Mouse (Mus musculus): ENCODE data around the gene Pilrb2.
A peak's percentile ranks its signal among the peaks of the same experiment; 100 is the strongest.
"Not testable (repeated sequence)": the region's sequence is repeated elsewhere in the genome, so short reads cannot be mapped to it uniquely, and the experiment has no call there.

The Pilrb2 gene

DNA sequence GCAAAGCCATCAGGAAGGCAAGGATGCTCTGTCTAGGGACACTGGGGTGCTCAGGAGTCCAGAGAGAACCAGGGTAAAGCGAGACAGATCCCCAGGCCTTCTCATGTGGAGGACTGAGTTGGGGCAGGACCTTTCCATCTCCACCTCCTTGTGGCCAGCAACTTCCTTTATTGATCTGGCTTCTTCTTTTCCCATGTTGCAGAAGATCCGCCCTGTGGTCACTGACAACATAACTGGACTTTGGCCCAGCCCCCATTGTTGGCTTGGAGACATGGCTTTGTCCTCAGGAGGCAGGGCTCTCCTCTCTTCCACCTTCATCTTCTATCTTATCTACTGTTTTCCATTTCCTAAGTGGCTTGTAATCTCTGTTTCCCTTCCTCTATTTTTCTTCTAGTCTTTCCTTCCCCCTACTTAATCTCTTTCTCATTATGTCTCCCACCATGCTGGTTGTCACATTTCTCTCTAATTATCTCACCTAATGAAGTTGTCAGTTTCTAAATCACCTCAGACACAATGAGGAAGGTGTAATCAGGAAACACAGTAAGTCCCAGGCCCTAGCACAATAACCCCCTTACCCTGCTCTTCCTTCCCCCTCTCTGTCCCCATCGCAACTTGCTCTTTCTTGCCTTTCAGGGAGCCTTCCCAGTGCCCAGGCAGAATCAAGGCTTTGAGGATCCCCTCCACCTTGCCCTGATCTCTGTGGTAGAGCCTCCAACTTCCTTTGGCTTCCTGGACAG, at the start of gene Pilrb2:
Gene Pilrb2, minus strand, starts transcription at position 172 of the 737 bp plus-strand sequence.
- not testable (repeated sequence) for DNase-seq

DNA sequence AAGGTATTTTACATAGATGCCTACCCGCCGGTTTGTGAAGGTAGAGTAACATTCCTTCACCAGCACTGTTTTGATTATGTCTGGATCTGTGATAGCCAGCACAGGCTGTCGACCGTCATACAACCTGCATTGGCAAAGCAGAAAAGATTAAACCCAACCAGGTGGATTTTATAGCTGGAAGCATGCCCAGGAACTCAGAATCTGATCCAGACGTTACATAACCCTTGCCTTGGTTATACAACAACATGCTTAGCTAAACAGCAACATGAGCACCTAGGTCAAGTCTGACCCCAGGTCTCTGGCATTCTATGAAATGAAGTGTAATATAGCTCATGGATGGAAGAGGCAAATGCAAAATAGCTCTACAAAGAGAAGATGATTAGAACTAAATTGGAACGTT, 43.9 kb upstream of the Pilrb2 start:
- no peak for DNase-seq

DNA sequence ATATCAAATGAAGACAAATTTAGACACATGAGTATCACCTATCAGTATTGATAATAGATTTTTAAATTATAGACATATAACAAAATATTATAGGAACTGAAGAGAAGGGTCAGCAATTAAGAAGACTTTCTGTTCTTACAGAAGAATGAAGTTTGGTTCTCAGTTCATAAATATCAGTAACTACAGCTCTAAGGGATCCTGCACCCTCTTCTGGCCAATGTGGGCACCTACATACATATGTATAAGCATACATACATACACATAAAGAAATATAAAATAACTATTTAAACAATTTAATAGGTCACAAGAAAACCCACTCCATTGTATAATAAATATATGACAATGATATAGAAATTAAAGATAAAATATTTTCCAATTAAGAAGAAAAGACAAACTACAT, 42.9 kb upstream of the Pilrb2 start:
- DNase-seq, result no peak

DNA sequence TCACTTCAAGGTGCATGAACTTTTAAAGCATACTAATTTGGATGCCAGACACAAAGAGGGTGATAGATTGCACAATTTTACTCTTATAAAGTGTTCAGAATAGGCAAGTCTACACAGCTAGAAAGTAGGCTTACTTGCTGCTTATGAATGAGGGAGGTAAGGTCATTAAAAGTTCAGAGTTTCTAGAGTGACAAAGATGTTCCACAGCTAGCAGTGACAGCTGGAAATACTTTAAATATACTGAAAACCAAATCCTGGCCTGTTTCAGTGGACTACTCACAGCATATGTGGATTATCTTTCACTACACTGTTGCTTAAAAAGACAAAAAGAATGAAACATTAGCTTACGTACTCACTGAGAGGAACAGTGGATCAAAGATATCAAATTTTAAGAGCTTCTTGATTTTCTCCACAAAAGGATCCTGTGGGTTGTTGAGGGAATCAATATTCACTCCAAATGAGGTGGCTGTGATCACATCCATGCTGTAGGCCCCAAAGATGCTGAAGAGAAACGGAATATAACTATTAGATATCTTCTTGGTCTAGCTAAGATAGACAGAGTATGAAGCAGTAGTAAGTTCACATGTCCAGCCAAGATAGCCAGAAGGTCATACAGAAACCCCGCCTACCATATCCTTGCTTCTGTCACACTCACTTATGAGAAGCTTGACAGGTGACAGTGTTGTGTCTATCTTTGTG, 38.1 kb upstream of the Pilrb2 start:
- DNase-seq, result no peak

DNA sequence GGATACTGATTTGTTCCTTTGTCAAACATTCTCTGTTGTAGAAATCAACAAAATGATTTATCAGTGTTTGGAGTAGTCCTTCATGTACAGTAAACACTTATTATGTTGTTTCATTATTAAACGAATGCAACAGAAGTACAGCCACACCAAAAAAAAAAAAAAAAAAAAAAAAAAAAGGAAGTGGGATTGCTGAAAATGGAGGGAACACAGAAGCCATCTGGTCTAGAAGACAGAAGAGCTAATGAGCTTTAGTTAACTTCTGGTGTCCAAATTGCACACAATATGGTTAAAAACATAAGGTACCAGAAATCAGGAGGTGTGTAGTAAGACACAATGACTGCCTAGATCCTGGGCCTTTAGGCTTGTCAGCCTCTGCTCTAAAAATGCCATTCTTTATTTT, 26.2 kb upstream of the Pilrb2 start:
- no peak for DNase-seq

DNA sequence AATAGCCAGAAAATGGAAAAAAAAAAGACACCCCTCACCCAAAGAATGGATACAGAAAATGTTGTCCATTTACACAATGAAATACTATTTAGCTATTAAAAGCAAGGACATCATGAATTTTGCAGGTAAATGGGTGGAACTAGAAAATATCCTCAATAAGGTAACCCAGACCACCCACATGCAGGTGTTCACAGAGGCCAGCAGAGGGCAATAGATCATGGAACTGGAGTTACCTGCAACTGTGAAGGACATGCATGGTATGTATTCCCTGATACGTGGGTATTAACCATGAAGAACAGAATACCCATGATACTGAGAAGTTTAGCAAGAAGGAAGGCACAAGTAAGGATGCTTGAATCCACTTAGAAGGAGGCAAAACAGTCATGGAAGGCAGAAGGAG, 21.3 kb upstream of the Pilrb2 start:
- no peak for DNase-seq

DNA sequence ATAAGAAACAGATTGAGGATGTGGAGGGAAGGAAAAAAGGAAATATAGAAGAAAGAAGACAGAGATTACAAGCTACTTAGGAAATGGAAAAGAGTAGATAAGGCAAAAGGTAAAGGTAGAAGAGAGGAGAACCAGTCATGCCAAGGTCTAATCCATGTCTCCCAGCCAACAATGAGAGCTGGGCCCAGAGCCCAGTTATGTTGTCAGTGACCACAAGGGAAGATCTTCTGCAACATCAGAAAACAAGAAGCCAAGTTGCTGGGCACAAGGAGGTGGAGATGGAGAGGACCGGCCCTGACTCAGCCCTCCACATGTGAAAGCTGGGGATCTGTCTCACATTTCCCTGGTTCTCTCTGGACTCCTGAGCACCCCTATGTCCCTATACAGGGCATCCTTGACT, 16.1 kb upstream of the Pilrb2 start:
- DNase-seq, result no peak

DNA sequence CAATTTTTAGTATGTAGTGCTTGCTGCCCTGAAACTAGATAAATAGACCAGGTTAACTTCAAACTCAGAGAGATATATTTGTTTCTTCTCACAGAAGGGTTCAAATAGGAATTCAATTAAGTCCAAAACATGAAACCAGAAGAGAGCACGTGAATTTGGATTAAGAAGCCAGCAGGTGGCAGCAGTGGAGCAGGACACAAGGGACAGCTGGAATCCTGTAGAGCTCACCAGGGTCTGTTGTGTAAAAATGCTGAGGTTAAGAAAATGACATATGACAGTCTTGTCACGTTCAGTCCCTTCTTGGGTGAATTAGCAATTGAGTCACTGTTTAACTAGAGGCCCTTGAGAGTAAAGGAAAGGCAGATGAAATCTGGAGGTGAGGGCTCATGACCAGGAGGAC, 14.3 kb upstream of the Pilrb2 start:
- peak; percentile 45 for DNase-seq

DNA sequence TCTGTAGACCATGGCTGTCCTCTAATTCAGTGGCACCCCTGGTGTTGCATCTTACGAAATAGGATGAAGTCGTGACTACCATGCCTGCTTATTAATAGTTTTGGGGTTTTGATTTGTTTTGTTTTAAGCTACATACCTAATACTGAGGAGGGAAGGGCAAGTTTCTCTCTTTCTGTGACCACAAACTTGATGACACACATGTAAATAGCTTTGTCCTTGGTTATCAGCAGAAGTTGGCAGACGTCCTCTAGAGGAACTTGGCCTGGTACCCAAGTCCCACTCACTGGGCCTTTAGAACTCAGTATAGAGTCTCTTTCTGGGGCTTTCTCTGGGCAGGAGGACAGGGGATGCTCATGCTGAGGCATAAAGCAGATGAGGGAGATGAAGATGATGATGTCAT, 11.7 kb upstream of the Pilrb2 start:
- DNase-seq, result no peak

DNA sequence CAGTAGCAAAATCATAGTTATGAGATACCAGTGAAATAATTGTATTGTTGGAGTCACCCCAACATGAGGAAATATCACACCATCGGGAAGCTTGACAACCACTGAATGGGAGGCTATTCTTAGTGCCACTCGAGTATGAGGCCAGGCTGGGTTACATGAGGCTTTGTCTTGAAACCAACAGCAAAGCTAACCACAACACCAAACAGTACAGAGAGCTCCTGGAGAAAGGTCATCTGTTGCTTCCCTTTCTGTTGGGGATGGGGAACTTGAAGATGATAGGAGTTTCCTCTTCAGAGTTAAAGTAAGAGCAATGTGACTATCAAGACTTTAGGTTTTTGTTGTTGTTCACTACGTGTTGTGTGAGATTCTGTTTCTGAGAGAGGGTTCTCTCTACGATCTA, 11.3 kb upstream of the Pilrb2 start:
- DNase-seq, result no peak

DNA sequence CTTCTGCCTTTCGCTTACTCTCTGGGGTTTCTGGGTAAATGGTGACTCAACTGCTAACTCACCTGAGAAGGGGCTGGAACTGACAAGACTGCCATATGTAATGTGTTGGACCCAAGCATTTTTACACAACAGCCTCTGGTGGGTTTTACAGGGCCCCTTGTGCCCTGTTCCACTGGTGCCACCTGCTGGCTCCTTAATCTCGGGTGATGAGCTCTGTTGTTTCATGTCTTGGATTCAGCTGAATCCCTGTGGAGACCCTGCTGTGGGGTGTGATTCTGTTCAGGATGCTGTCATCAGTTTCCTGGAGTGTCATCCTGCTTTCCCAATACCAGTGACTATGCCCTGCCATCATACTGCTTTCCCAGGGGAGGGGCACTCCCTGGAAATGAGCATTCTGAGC, 6.2 kb upstream of the Pilrb2 start:
- DNase-seq, result no peak

DNA sequence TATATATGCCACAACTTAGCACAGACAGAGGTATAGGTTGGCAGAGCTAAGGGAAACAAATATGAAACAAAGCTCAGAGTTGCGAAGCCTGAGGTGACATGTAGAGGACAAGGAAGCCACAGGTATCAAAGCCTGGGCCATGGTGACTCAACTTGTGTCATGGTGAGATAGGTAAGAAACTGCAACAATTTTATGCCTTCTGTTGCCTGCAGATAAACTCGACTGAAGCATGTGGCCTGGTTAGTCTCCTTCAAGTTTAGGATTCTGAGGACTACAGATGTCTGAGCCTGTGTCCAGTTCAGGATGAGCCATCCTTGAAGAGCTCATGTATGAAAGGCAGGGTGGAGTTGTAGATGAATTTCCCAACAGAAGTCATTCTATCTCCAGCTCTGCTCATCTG, 3.4 kb upstream of the Pilrb2 start:
- no peak for DNase-seq

DNA sequence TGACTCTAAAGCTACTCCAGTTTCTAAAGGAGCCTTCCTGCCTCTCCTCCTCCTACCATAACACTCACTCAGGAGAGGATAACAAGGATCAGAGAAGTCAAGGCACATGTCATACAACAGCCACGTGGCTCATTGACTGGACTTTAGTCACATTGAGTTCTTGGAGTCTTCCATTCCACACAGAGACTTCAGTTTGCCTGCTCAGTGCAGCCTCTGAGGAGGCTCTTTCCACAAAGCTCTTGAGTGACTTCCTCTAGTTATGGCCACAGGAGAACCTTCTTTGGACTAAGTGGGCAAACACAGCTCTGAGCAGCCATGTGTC, 727 bp upstream of the Pilrb2 start:
- not testable (repeated sequence) for DNase-seq

DNA sequence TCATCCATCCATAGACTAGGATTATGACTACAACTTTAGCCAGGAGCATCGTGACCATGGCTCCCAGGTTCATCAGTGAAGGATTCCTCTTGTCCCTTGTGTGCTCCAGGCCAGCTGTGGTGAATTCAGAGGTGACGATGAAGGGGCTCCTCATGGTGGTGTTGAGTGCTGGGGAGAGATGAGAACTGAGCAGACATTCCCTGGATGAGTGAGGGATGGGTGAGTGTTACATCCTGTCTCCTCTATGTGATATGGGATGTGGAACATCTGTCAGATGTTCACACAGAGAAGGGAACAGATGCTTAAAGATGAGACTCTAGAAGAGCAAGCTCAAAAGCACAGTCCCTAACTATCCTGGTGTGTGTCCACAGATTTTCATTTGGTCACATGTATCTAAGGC, 3.0 kb downstream of the Pilrb2 start:
- not testable (repeated sequence) for DNase-seq

DNA sequence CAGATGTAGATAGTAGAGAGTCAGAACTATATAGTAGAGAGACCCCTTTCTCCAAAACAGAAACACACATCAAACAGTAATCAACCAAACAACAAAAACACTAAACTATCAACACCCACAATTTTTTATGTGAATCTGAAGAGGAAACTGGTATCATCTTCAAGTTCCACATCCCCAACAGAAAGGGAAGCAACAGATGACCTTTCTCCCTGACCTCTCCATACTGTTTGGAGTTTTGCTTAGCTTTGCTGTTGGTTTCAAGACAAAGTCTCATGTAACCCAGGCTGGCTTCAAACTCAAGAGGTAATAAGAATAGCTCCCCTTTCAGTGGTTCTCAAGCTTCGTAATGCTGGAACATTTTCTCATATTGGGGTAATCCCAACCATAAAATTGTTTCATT, 7.6 kb downstream of the Pilrb2 start:
- not testable (repeated sequence) for DNase-seq

DNA sequence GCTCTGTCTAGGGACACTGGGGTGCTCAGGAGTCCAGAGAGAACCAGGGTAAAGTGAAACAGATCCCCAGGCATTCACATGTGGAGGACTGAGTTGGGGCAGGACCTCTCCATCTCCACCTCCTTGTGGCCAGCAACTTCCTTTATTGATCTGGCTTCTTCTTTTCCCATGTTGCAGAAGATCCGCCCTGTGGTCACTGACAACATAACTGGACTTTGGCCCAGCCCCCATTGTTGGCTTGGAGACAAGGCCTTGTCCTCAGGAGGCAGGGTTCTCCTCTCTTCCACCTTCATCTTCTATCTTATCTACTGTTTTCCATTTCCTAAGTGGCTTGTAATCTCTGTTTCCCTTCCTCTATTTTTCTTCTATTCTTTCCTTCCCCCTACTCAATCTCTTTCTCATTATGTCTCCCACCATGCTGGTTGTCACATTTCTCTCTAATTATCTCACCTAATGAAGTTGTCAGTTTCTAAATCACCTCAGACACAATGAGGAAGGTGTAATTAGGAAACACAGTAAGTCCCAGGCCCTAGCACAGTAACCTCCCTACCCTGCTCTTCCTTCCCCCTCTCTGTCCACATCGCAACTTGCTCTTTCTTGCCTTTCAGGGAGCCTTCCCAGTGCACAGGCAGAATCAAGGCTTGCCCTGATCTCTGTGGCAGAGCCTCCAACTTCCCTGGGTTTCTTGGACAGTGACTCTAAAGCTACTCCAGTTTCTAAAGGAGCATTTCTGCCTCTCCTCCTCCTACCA, 13.5 kb downstream of the Pilrb2 start, which contains the start of gene Pilrb1:
Gene Pilrb1, minus strand, starts transcription at position 147 of the 751 bp plus-strand sequence.
- not testable (repeated sequence) for DNase-seq

DNA sequence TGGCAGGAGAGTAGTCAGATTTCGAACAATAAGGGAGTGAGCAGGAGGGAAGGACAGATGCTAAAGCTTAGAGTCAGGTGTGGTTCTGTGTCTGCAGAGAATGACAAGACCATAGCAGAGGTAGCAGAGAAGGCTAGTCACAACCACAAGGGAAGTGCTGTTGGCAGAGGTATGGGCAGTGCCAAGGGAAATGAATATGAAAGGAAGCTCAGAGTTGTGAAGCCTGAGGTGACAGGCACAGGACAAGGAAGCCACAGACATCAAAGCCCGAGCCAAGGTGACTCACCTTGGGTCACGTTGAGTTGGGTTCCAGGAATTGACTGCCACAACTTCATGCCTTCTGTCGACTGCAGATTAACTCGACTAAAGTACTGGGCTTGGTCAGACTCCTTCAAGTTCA, 14.7 kb downstream of the Pilrb2 start:
- not testable (repeated sequence) for DNase-seq

DNA sequence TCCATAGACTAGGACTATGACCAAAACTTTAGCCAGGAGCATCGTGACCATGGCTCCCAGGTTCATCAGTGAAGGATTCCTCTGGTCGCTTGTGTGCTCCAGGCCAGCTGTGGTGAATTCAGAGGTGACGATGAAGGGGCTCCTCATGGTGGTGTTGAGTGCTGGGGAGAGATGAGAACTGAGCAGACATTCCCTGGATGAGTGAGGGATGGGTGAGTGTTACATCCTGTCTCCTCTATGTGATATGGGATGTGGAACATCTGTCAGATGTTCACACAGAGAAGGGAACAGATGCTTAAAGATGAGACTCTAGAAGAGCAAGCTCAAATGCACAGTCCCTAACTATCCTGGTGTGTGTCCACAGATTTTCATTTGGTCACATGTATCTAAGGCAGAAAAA, 16.7 kb downstream of the Pilrb2 start:
- DNase-seq, result not testable (repeated sequence)

DNA sequence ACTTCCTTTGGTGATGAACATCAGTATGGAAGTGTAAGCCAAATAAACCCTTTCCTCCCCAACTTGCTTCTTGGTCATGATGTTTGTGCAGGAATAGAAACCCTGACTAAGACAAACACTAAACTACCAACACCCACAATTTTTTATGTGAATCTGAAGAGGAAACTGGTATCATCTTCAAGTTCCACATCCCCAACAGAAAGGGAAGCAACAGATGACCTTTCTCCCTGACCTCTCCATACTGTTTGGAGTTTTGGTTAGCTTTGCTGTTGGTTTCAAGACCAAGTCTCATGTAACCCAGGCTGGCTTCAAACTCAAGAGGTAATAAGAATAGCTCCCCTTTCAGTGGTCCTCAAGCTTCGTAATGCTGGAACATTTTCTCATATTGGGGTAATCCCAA, 21.3 kb downstream of the Pilrb2 start:
- not testable (repeated sequence) for DNase-seq

DNA sequence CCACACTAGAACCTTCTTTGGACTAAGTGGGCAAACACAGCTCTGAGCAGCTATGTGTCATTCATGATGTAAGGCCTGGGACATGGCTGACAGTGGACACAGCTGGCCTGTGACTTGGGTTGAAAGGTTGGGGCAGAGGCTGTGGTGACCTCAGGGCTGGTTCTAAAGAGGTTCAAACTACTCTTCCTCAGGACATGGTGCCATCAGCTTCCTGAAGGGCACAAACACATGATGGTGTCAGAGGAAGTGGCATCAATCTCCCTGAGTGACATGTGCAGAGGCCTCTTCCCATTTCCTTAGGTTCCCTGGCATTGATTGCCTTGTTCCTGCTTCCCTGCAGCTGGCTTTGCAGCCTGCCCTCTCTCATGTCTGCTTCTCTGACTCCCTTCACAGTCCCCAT, 34.5 kb downstream of the Pilrb2 start:
- DNase-seq, result not testable (repeated sequence)

DNA sequence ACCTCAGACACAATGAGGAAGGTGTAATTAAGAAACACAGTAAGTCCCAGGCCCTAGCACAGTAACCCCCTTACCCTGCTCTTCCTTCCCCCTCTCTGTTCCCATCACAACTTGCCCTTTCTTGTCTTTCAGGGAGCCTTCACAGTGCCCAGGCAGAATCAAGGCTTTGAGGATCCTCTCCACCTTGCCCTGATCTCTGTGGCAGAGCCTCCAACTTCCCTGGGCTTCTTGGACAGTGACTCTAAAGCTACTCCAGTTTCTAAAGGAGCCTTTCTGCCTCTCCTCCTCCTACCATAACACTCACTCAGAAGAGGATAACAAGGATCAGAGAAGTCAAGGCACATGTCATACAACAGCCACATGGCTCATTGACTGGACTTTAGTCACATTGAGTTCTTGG, 35.0 kb downstream of the Pilrb2 start:
- DNase-seq, result no peak

DNA sequence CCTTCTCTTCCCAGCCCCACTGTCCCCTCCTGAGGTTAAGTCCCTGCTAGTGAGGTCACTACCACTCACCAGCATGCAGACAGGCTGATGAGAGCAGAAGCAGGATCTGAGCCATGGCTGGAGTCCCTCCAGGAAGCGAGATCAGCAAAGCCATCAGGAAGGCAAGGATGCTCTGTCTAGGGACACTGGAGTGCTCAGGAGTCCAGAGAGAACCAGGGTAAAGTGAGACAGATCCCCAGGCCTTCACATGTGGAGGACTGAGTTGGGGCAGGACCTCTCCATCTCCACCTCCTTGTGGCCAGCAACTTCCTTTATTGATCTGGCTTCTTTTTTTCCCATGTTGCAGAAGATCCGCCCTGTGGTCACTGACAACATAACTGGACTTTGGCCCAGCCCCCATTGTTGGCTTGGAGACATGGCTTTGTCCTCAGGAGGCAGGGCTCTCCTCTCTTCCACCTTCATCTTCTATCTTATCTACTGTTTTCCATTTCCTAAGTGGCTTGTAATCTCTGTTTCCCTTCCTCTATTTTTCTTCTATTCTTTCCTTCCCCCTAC, 35.6 kb downstream of the Pilrb2 start, which contains the start of gene Pilra:
Gene Pilra, minus strand, starts transcription at position 316 of the 555 bp plus-strand sequence.
- DNase-seq, result not testable (repeated sequence)

DNA sequence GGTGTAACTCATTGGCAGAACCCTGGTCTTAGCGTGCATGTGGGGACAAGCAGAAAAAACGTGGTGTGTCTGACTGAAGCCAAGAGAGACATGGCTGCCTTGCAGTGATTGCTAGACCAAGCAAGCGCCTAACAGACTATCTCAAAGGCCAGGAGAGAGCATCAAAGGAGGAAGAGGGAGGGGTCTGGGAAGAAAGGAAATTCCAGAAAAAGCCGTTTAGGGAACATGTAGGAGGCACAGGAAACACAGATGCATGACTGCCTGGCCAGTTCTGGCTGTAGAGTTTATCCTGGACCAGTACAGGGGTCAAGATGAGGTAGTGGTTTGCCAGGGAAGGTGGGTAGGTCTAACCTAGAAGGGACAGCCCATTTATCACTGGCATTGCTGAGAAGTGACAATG, 38.1 kb downstream of the Pilrb2 start:
- DNase-seq, result no peak

Measured in right cerebral cortex, adult 18-20 months (tissue).